Comparison of ENCODE assay signal across 12 mouse cellular contexts in the genomic region with DNA sequence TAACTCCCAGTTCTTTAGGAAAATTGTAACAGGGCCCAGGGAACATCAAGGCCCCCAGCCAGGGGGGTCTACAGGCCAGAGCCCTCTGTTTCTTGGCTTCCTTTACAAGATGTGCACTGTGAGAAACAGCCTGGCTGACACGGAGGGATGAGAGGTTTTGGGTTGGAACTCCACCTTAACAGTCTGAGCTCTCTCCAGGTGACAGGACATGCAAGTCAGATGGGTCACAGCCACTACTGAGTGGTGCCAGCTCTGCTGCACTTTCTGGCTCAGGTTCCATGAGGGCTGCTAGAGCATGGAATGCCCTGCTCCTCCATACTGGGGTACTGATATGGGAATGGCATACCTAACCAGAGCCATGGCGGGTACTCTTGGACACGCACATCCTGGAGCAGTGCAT.
"Had no signal": no experiment of that assay in that cellular context is flagged by ENCODE, and none has a peak within 500 bp of the region (broad histone marks: within the 10 kb centered on the region; RNA-seq: fewer than 3 reads in every experiment).

No protein-coding gene starts in this region.

- H3K27ac ChIP-seq: limb, embryonic 15.5 days; liver, embryonic 14.5 days; midbrain, embryonic 13.5 days had no signal

- H3K4me2 ChIP-seq: limb, embryonic 15.5 days; midbrain, embryonic 13.5 days had no signal

- ATAC-seq: lung, postnatal 0 days; midbrain, embryonic 13.5 days had no signal

- H3K4me1 ChIP-seq: midbrain, embryonic 13.5 days had no signal

- H3K27me3 ChIP-seq: limb, embryonic 15.5 days; midbrain, embryonic 13.5 days had no signal

- H3K9ac ChIP-seq: limb, embryonic 15.5 days; liver, embryonic 14.5 days; midbrain, embryonic 13.5 days had no signal

- DNase-seq: kidney, postnatal 25 days; layer of hippocampus, postnatal 36 days; lung, adult 18-20 months; lung, postnatal 36 days; right cerebral cortex, postnatal 4 days; spleen, adult 18-20 months; thymus, adult 18-20 months; thymus, postnatal 14 days had no signal

- H3K9me3 ChIP-seq: limb, embryonic 15.5 days; midbrain, embryonic 13.5 days had no signal

- H3K4me3 ChIP-seq: limb, embryonic 15.5 days; midbrain, embryonic 13.5 days had no signal
